Mouse (Mus musculus) midbrain, embryonic 13.5 days (tissue): Measurements from ENCODE around the gene Slc17a4. TPM values are rescaled to one million over a fixed set of nuclear protein-coding genes. Genes with fewer than 3 reads are reported as not detected.

Experiments used
- ATAC-seq: fragments of 200-750 bp; cut with Nextera tagmentation; 2 replicates; pipeline ENCODE4 v1.8.0; 2017; ENCODE audit warnings: mild to moderate bottlenecking, moderate TSS enrichment, moderate library complexity
- H3K27ac ChIP-seq: fragments of 300-500 bp; sonication (generic); 2 replicates; pipeline ENCODE4 v1.5.1; 2015; ENCODE audit warnings: inconsistent platforms, mild to moderate bottlenecking, moderate library complexity
- H3K27me3 ChIP-seq: fragments of 300-500 bp; sonication (generic); 2 replicates; pipeline ENCODE4 v1.6.1; 2015; ENCODE audit warnings: mild to moderate bottlenecking, inconsistent platforms
- H3K36me3 ChIP-seq: fragments of 300-500 bp; sonication (generic); 2 replicates; pipeline ENCODE4 v1.6.1; 2015; ENCODE audit warnings: mild to moderate bottlenecking, inconsistent platforms
- H3K4me1 ChIP-seq: fragments of 300-500 bp; sonication (generic); replicated peaks from 2 replicates; pipeline ENCODE4 v1.6.1; 2015; ENCODE audit warnings: inconsistent platforms
- H3K4me2 ChIP-seq: fragments of 300-500 bp; sonication (generic); replicated peaks from 2 replicates; pipeline ENCODE4 v1.6.1; 2015; ENCODE audit warnings: moderate library complexity, mild to moderate bottlenecking, inconsistent platforms
- H3K4me3 ChIP-seq: fragments of 300-500 bp; sonication (generic); replicated peaks from 2 replicates; pipeline ENCODE4 v1.5.1; 2015; ENCODE audit warnings: mild to moderate bottlenecking, inconsistent platforms
- H3K9ac ChIP-seq: fragments of 300-500 bp; sonication (generic); replicated peaks from 2 replicates; pipeline ENCODE4 v1.6.1; 2015; ENCODE audit warnings: mild to moderate bottlenecking, inconsistent platforms
- H3K9me3 ChIP-seq: fragments of 300-500 bp; sonication (generic); 2 replicates; pipeline ENCODE4 v1.6.1; 2016; ENCODE audit warnings: mild to moderate bottlenecking, inconsistent platforms
- WGBS: fragments of 180-500 bp; shearing (Covaris S2); methylation state at CpG from one replicate; pipeline ENCODE4 v1.1.7; 2015; 5-methylcytosine and 5-hydroxymethylcytosine counted together
- polyA plus RNA-seq: library from polyadenylated mRNA; unstranded; fragments of >200 nt; fragmentation: Nextera tagmentation; extraction: Ambion mirVana; gene quantifications from 2 replicates; pipeline ENCODE4 v1.2.1, GENCODE M21; 2015

Gene Slc17a4
- polyA plus RNA-seq, 1 experiment from 2014 or later, result not detected

GRCm38 (mm10) chr13:23928637-23929036 is 13.8 kb upstream of the Slc17a4 start:
- WGBS, result 59% methylated on average over 3 of the region's 3 CpGs
- Histone ChIP-seq H3K4me2 (no peak overlapping the region), H3K27me3 (no peaks in the 10 kb centered on the region), H3K27ac (no peak overlapping the region), H3K4me3 (no peak overlapping the region), H3K9ac (no peak overlapping the region), H3K4me1 (no peaks in the 10 kb centered on the region), H3K9me3 (no peaks in the 10 kb centered on the region), H3K36me3 (no peaks in the 10 kb centered on the region)
- no peak for ATAC-seq

GRCm38 (mm10) chr13:23925792-23926191 is 11.0 kb upstream of the Slc17a4 start:
- H3K4me1 ChIP-seq, result no peaks in the 10 kb centered on the region
- WGBS, result 68% methylated on average over 2 of the region's 2 CpGs
- no peak overlapping the region for H3K4me2 ChIP-seq
- H3K9me3 ChIP-seq, result no peaks in the 10 kb centered on the region
- no peaks in the 10 kb centered on the region for H3K27me3 ChIP-seq
- H3K27ac ChIP-seq, result no peak overlapping the region
- no peaks in the 10 kb centered on the region for H3K36me3 ChIP-seq
- H3K9ac ChIP-seq, result no peak overlapping the region
- no peak overlapping the region for H3K4me3 ChIP-seq
- ATAC-seq, result no peak

GRCm38 (mm10) chr13:23917674-23918073 is 2.9 kb upstream of the Slc17a4 start:
- WGBS, result 89% methylated on average over 4 of the region's 4 CpGs
- no peak for ATAC-seq
- H3K9ac ChIP-seq, result no peak overlapping the region
- no peaks in the 10 kb centered on the region for H3K9me3 ChIP-seq
- H3K4me3 ChIP-seq, result no peak overlapping the region
- no peaks in the 10 kb centered on the region for H3K27me3 ChIP-seq
- H3K4me2 ChIP-seq, result no peak overlapping the region
- no peaks in the 10 kb centered on the region for H3K4me1 ChIP-seq
- H3K27ac ChIP-seq, result no peak overlapping the region
- no peaks in the 10 kb centered on the region for H3K36me3 ChIP-seq

GRCm38 (mm10) chr13:23916132-23916531 is 1.3 kb upstream of the Slc17a4 start:
- 94% methylated on average over 1 of the region's 1 CpGs for WGBS
- H3K9me3 ChIP-seq, result no peaks in the 10 kb centered on the region
- H3K4me2 ChIP-seq, result no peak overlapping the region
- no peak overlapping the region for H3K27ac ChIP-seq
- H3K27me3 ChIP-seq, result no peaks in the 10 kb centered on the region
- H3K9ac ChIP-seq, result no peak overlapping the region
- H3K4me1 ChIP-seq, result no peaks in the 10 kb centered on the region
- no peak overlapping the region for H3K4me3 ChIP-seq
- H3K36me3 ChIP-seq, result no peaks in the 10 kb centered on the region
- no peak for ATAC-seq

GRCm38 (mm10) chr13:23913791-23914306 is 960 bp downstream of the Slc17a4 start:
- H3K27me3 ChIP-seq, result no peaks in the 10 kb centered on the region
- no peak overlapping the region for H3K27ac ChIP-seq
- no peaks in the 10 kb centered on the region for H3K36me3 ChIP-seq
- no peak overlapping the region for H3K9ac ChIP-seq
- H3K4me1 ChIP-seq, result no peaks in the 10 kb centered on the region
- no peaks in the 10 kb centered on the region for H3K9me3 ChIP-seq
- 42% methylated on average over 6 of the region's 6 CpGs for WGBS
- H3K4me2 ChIP-seq, result no peak overlapping the region
- ATAC-seq, result no peak
- H3K4me3 ChIP-seq, result no peak overlapping the region

GRCm38 (mm10) chr13:23911335-23911734 is 3.5 kb downstream of the Slc17a4 start:
- no peak overlapping the region for H3K9ac ChIP-seq
- H3K4me3 ChIP-seq, result no peak overlapping the region
- no peaks in the 10 kb centered on the region for H3K36me3 ChIP-seq
- no peak for ATAC-seq
- H3K9me3 ChIP-seq, result no peaks in the 10 kb centered on the region
- 92% methylated on average over 5 of the region's 5 CpGs for WGBS
- no peak overlapping the region for H3K27ac ChIP-seq
- no peak overlapping the region for H3K4me2 ChIP-seq
- H3K4me1 ChIP-seq, result no peaks in the 10 kb centered on the region
- H3K27me3 ChIP-seq, result no peaks in the 10 kb centered on the region

- Histone ChIP-seq H3K4me1 (no peaks in the 10 kb centered on the region), H3K9ac (no peak overlapping the region), H3K4me3 (no peak overlapping the region), H3K27ac (no peak overlapping the region), H3K9me3 (no peaks in the 10 kb centered on the region), H3K36me3 (no peaks in the 10 kb centered on the region), H3K4me2 (no peak overlapping the region), H3K27me3 (no peaks in the 10 kb centered on the region)
- ATAC-seq, result no peak
- WGBS, result 86% methylated on average over 5 of the region's 5 CpGs
Observed at GRCm38 (mm10) chr13:23910121-23910520, 4.7 kb downstream of the Slc17a4 start.

- H3K27me3 ChIP-seq, result no peaks in the 10 kb centered on the region
- H3K4me2 ChIP-seq, result no peak overlapping the region
- ATAC-seq, result no peak
- 94% methylated on average over 5 of the region's 5 CpGs for WGBS
- no peak overlapping the region for H3K27ac ChIP-seq
- no peaks in the 10 kb centered on the region for H3K4me1 ChIP-seq
- H3K9ac ChIP-seq, result no peak overlapping the region
- no peak overlapping the region for H3K4me3 ChIP-seq
- no peaks in the 10 kb centered on the region for H3K36me3 ChIP-seq
- H3K9me3 ChIP-seq, result no peaks in the 10 kb centered on the region
Observed at GRCm38 (mm10) chr13:23906906-23907305, 7.9 kb downstream of the Slc17a4 start.

- H3K9me3 ChIP-seq, result no peaks in the 10 kb centered on the region
- H3K4me2 ChIP-seq, result no peak overlapping the region
- no peak for ATAC-seq
- H3K27ac ChIP-seq, result no peak overlapping the region
- no peak overlapping the region for H3K4me3 ChIP-seq
- no peaks in the 10 kb centered on the region for H3K27me3 ChIP-seq
- no peaks in the 10 kb centered on the region for H3K36me3 ChIP-seq
- H3K9ac ChIP-seq, result no peak overlapping the region
- 49% methylated on average over 6 of the region's 6 CpGs for WGBS
- peaks cover 2% of the 10 kb centered on the region; the same call in 1 of the 2 replicates for H3K4me1 ChIP-seq
Observed at GRCm38 (mm10) chr13:23898242-23898641, 16.6 kb downstream of the Slc17a4 start.

GRCm38 (mm10) chr13:23893269-23893593 is 21.6 kb downstream of the Slc17a4 start:
- peak; percentile 84 for ATAC-seq
- H3K27me3 ChIP-seq, result no peaks in the 10 kb centered on the region
- no peak overlapping the region for H3K9ac ChIP-seq
- H3K9me3 ChIP-seq, result no peaks in the 10 kb centered on the region
- H3K36me3 ChIP-seq, result no peaks in the 10 kb centered on the region
- peak overlapping the region; percentile 21 for H3K4me2 ChIP-seq
- 13% methylated on average over 4 of the region's 4 CpGs for WGBS
- H3K4me1 ChIP-seq, result peaks cover 9% of the 10 kb centered on the region; the same call in 1 of the 2 replicates
- no peak overlapping the region for H3K27ac ChIP-seq
- H3K4me3 ChIP-seq, result no peak overlapping the region

- peaks cover 9% of the 10 kb centered on the region; the same call in 1 of the 2 replicates for H3K4me1 ChIP-seq
- H3K4me2 ChIP-seq, result peak overlapping the region; percentile 21
- no peak overlapping the region for H3K9ac ChIP-seq
- no peaks in the 10 kb centered on the region for H3K9me3 ChIP-seq
- no peak overlapping the region for H3K4me3 ChIP-seq
- peak; percentile 30; the same call in 1 of the 2 replicates for ATAC-seq
- no peak overlapping the region for H3K27ac ChIP-seq
- no peaks in the 10 kb centered on the region for H3K36me3 ChIP-seq
- H3K27me3 ChIP-seq, result no peaks in the 10 kb centered on the region
- 9% methylated on average over 9 of the region's 9 CpGs for WGBS
Observed at GRCm38 (mm10) chr13:23892592-23893268, 22.1 kb downstream of the Slc17a4 start.

GRCm38 (mm10) chr13:23889011-23889605 is 25.7 kb downstream of the Slc17a4 start:
- 82% methylated on average over 6 of the region's 6 CpGs for WGBS
- no peak overlapping the region for H3K27ac ChIP-seq
- no peak overlapping the region for H3K4me3 ChIP-seq
- no peaks in the 10 kb centered on the region for H3K27me3 ChIP-seq
- H3K4me2 ChIP-seq, result no peak overlapping the region
- ATAC-seq, result no peak
- peaks cover 9% of the 10 kb centered on the region; the same call in 1 of the 2 replicates for H3K4me1 ChIP-seq
- H3K9ac ChIP-seq, result no peak overlapping the region
- no peaks in the 10 kb centered on the region for H3K36me3 ChIP-seq
- H3K9me3 ChIP-seq, result no peaks in the 10 kb centered on the region
